In genomic region chr6:34354354-34355348, GRCm38 (mm10) we compare ENCODE assay signal across 9 mouse cellular contexts. TPM values are rescaled to one million over a fixed set of nuclear protein-coding genes. Genes with fewer than 3 reads are reported as not detected.
A peak's percentile ranks its signal among the peaks of the same experiment; 100 is the strongest.
DNase-seq lines count a peak whose midpoint lies in the region; ATAC-seq and TF ChIP-seq lines count a peak whose summit lies in the region.
"Had no signal": no experiment of that assay in that cellular context is flagged by ENCODE, and none has a peak within 500 bp of the region (broad histone marks: within the 10 kb centered on the region; RNA-seq: fewer than 3 reads in every experiment).

No protein-coding gene starts in this region.

- H3K4me1 ChIP-seq in kidney, embryonic 16.5 days (ENCODE audit: insufficient read depth, low read length): peaks cover 4% of the 10 kb centered on the region
- peaks cover 13% of the 10 kb centered on the region for H3K4me1 ChIP-seq in embryonic facial prominence, embryonic 15.5 days
- 0 out of 2 replicates have a peak, but pooled peaks cover 7% of the 10 kb centered on the region for H3K4me1 ChIP-seq in hindbrain, embryonic 14.5 days (replicated peaks; ENCODE audit: control insufficient read depth, insufficient read depth, low read length)

- H3K79me2 ChIP-seq in myocyte (ENCODE audit: control insufficient read depth, insufficient read depth): no peaks in the 10 kb centered on the region

- no peak for TF ChIP-seq POLR2A in myocyte (IDR thresholded peaks at IDR 0.05; ENCODE audit: insufficient read length, low read depth)

- no peaks in the 10 kb centered on the region for H3K27me3 ChIP-seq in kidney, embryonic 16.5 days (ENCODE audit: insufficient read depth, low read length)
- no peaks in the 10 kb centered on the region for H3K27me3 ChIP-seq in embryonic facial prominence, embryonic 15.5 days
- H3K27me3 ChIP-seq in hindbrain, embryonic 14.5 days (ENCODE audit: control insufficient read depth, insufficient read depth, low read length): no peaks in the 10 kb centered on the region
- no peaks in the 10 kb centered on the region for H3K27me3 ChIP-seq in myocyte (ENCODE audit: control insufficient read depth, insufficient read depth, insufficient read length)

- no peak overlapping the region for H3ac ChIP-seq in myocyte (ENCODE audit: control insufficient read depth, insufficient read length)

- H3K9ac ChIP-seq in kidney, embryonic 16.5 days (replicated peaks; ENCODE audit: low read length): no peak overlapping the region
- H3K9ac ChIP-seq in embryonic facial prominence, embryonic 15.5 days: no peak overlapping the region
- H3K9ac ChIP-seq in hindbrain, embryonic 14.5 days: no peak overlapping the region

- WGBS in kidney, embryonic 16.5 days: 70% methylated on average over 8 of the region's 8 CpGs
- 71% methylated on average over 8 of the region's 8 CpGs for WGBS in embryonic facial prominence, embryonic 15.5 days
- 80% methylated on average over 8 of the region's 8 CpGs for WGBS in hindbrain, embryonic 14.5 days

- H3K9me3 ChIP-seq in kidney, embryonic 16.5 days (ENCODE audit: low read length): no peaks in the 10 kb centered on the region
- H3K9me3 ChIP-seq in embryonic facial prominence, embryonic 15.5 days (replicated peaks): no peaks in the 10 kb centered on the region
- H3K9me3 ChIP-seq in hindbrain, embryonic 14.5 days (ENCODE audit: control insufficient read depth, low read length): no peaks in the 10 kb centered on the region

- DNase-seq in kidney, adult 18-20 months: no peak
- DNase-seq in hindbrain, embryonic 14.5 days (ENCODE audit: low spot score): no peak
- DNase-seq in spleen, postnatal 14 days (ENCODE audit: low spot score in 2 of 2): no peak

- peak overlapping the region; percentile 65 for H3K4me2 ChIP-seq in kidney, embryonic 16.5 days (replicated peaks; ENCODE audit: low read depth, low read length)
- H3K4me2 ChIP-seq in embryonic facial prominence, embryonic 15.5 days (replicated peaks): peak overlapping the region; percentile 49
- H3K4me2 ChIP-seq in hindbrain, embryonic 14.5 days (replicated peaks): peak overlapping the region; percentile 42
- peak overlapping the region; percentile 98 for H3K4me2 ChIP-seq in myocyte (ENCODE audit: low read depth)

- no peaks in the 10 kb centered on the region for H3K36me3 ChIP-seq in kidney, embryonic 16.5 days (ENCODE audit: insufficient read depth, low read length)
- H3K36me3 ChIP-seq in embryonic facial prominence, embryonic 15.5 days: no peaks in the 10 kb centered on the region
- no peaks in the 10 kb centered on the region for H3K36me3 ChIP-seq in hindbrain, embryonic 14.5 days (replicated peaks; ENCODE audit: control insufficient read depth, insufficient read depth)
- H3K36me3 ChIP-seq in myocyte (ENCODE audit: control insufficient read depth, insufficient read depth): peaks cover 24% of the 10 kb centered on the region

- 0 out of 2 replicates have a peak, but pooled peaks have one; percentile 46 for ATAC-seq in kidney, embryonic 16.5 days (ENCODE audit: low FRiP score, low TSS enrichment)
- no peak for ATAC-seq in embryonic facial prominence, embryonic 15.5 days (ENCODE audit: insufficient number of reproducible peaks, low FRiP score, low TSS enrichment, low read depth)
- no peak for ATAC-seq in hindbrain, embryonic 14.5 days (ENCODE audit: low FRiP score)
- no peak for ATAC-seq in CD4-positive, CD25-positive, alpha-beta regulatory T cell, adult 4 months
- ATAC-seq in megakaryocyte-erythroid progenitor cell, adult 5-6 weeks (replicated peaks; ENCODE audit: low FRiP score, low TSS enrichment, poor library complexity, severe bottlenecking): no peak

- peak overlapping the region; percentile 39; the same call in 1 of the 2 replicates for H3K4me3 ChIP-seq in kidney, embryonic 16.5 days (ENCODE audit: low read length)
- H3K4me3 ChIP-seq in embryonic facial prominence, embryonic 15.5 days (replicated peaks): peak overlapping the region; percentile 31
- H3K4me3 ChIP-seq in hindbrain, embryonic 14.5 days (replicated peaks; ENCODE audit: low read length): no peak overlapping the region
- H3K4me3 ChIP-seq in myocyte: peak overlapping the region; percentile 32

- no peak overlapping the region for H3K27ac ChIP-seq in kidney, embryonic 16.5 days (ENCODE audit: low read length)
- H3K27ac ChIP-seq in embryonic facial prominence, embryonic 15.5 days (replicated peaks): 0 out of 2 replicates have a peak overlapping the region, but pooled peaks have one; percentile 58
- no peak overlapping the region for H3K27ac ChIP-seq in hindbrain, embryonic 14.5 days

TF ChIP-seq in myocyte, 11 proteins besides CTCF, POLR2A, EP300 and RAD21:
- TF ChIP-seq MYOG (IDR thresholded peaks at IDR 0.05; ENCODE audit: control insufficient read depth in 1 of 3, insufficient read depth in 1 of 3, insufficient read length in 2 of 3, low read depth in 2 of 3) (no peak), E2F4 (IDR thresholded peaks at IDR 0.05; ENCODE audit: insufficient read depth) (no peak), SRF (IDR thresholded peaks at IDR 0.05; ENCODE audit: control insufficient read depth, insufficient read length, low read depth) (no peak), TCF3 (IDR thresholded peaks at IDR 0.05; ENCODE audit: insufficient read length, low read depth) (no peak), USF1 (IDR thresholded peaks at IDR 0.05; ENCODE audit: low read depth) (no peak), POLR2AphosphoS2 (IDR thresholded peaks at IDR 0.05; ENCODE audit: insufficient read length, low read depth) (no peak), REST (IDR thresholded peaks at IDR 0.05; ENCODE audit: insufficient read depth, insufficient read length) (no peak), CEBPB (IDR thresholded peaks at IDR 0.05; ENCODE audit: insufficient read depth, poor library complexity, severe bottlenecking) (no peak), MYOD1 (IDR thresholded peaks at IDR 0.05; ENCODE audit: control insufficient read depth in 1 of 3, insufficient read length in 2 of 3, low read depth in 2 of 3) (no peak), TCF12 (IDR thresholded peaks at IDR 0.05; ENCODE audit: insufficient read depth, poor library complexity, severe bottlenecking) (no peak), MAX (IDR thresholded peaks at IDR 0.05; ENCODE audit: low read depth) (no peak)

RNA-seq across cellular contexts. Expression of gene Akr1b8, which starts 0.7 kb away (rescaled TPM):
- polyA plus RNA-seq in kidney, embryonic 16.5 days (2015; fragmentation: Nextera tagmentation; extraction: Ambion mirVana): 12.6 and 12.7 TPM in 2 replicates
- 9.0 and 10.3 TPM in 2 replicates for polyA plus RNA-seq in embryonic facial prominence, embryonic 15.5 days (2015; fragmentation: Nextera tagmentation; extraction: Ambion mirVana)
- 4.2 and 6.4 TPM in 2 replicates for polyA plus RNA-seq in hindbrain, embryonic 14.5 days (2014; fragmentation: Nextera tagmentation; extraction: Ambion mirVana)
- polyA plus RNA-seq in myocyte (2012; fragmentation: generic; extraction: Trizol): 167 TPM
- polyA plus RNA-seq in CD4-positive, CD25-positive, alpha-beta regulatory T cell, adult 4 months (2017; shearing (Covaris generic)): not detected
- not detected in 2 replicates for total RNA-seq in megakaryocyte-erythroid progenitor cell, adult 5-6 weeks (2014; fragmentation: Nextera tagmentation)
- not detected in 2 replicates for total RNA-seq in megakaryocyte-erythroid progenitor cell, adult 5-6 weeks (2017)

RNA-seq across cellular contexts. Expression of gene Akr1b10, which starts 29.4 kb away (rescaled TPM):
- polyA plus RNA-seq in kidney, embryonic 16.5 days (2015; fragmentation: Nextera tagmentation; extraction: Ambion mirVana): 32.5 and 35.8 TPM in 2 replicates
- polyA plus RNA-seq in embryonic facial prominence, embryonic 15.5 days (2015; fragmentation: Nextera tagmentation; extraction: Ambion mirVana): 15.1 and 18.1 TPM in 2 replicates
- polyA plus RNA-seq in hindbrain, embryonic 14.5 days (2014; fragmentation: Nextera tagmentation; extraction: Ambion mirVana): 10.4 and 13.2 TPM in 2 replicates
- 38.2 TPM for polyA plus RNA-seq in myocyte (2012; fragmentation: generic; extraction: Trizol)
- polyA plus RNA-seq in CD4-positive, CD25-positive, alpha-beta regulatory T cell, adult 4 months (2017; shearing (Covaris generic)): 10 to 100 TPM; 56.4 to 60.5 TPM
- 18.6 and 22.5 TPM in 2 replicates for total RNA-seq in megakaryocyte-erythroid progenitor cell, adult 5-6 weeks (2014; fragmentation: Nextera tagmentation)
- 10.5 and 16.5 TPM in 2 replicates for total RNA-seq in megakaryocyte-erythroid progenitor cell, adult 5-6 weeks (2017)

RNA-seq across cellular contexts. Expression of gene Akr1b3, which starts 37.4 kb away (rescaled TPM):
- 195 and 200 TPM in 2 replicates for polyA plus RNA-seq in kidney, embryonic 16.5 days (2015; fragmentation: Nextera tagmentation; extraction: Ambion mirVana)
- 147 and 156 TPM in 2 replicates for polyA plus RNA-seq in embryonic facial prominence, embryonic 15.5 days (2015; fragmentation: Nextera tagmentation; extraction: Ambion mirVana)
- 119 and 131 TPM in 2 replicates for polyA plus RNA-seq in hindbrain, embryonic 14.5 days (2014; fragmentation: Nextera tagmentation; extraction: Ambion mirVana)
- 493 TPM for polyA plus RNA-seq in myocyte (2012; fragmentation: generic; extraction: Trizol)
- polyA plus RNA-seq in CD4-positive, CD25-positive, alpha-beta regulatory T cell, adult 4 months (2017; shearing (Covaris generic)): 100 to 1,000 TPM; 382 to 479 TPM
- 136 and 183 TPM in 2 replicates for total RNA-seq in megakaryocyte-erythroid progenitor cell, adult 5-6 weeks (2014; fragmentation: Nextera tagmentation)
- 72.9 and 78.5 TPM in 2 replicates for total RNA-seq in megakaryocyte-erythroid progenitor cell, adult 5-6 weeks (2017)

RNA-seq across cellular contexts. Expression of gene Akr1b7, which starts 57.5 kb away (rescaled TPM):
- polyA plus RNA-seq in kidney, embryonic 16.5 days (2015; fragmentation: Nextera tagmentation; extraction: Ambion mirVana): 87.6 and 135 TPM in 2 replicates
- polyA plus RNA-seq in embryonic facial prominence, embryonic 15.5 days (2015; fragmentation: Nextera tagmentation; extraction: Ambion mirVana): not detected in 2 replicates
- 0.16 TPM in 1 of 2 replicates, not detected in the other for polyA plus RNA-seq in hindbrain, embryonic 14.5 days (2014; fragmentation: Nextera tagmentation; extraction: Ambion mirVana)
- 19.4 TPM for polyA plus RNA-seq in myocyte (2012; fragmentation: generic; extraction: Trizol)
- under 1 TPM in 1 of 2 experiments, not detected in 1; 0.49 TPM for polyA plus RNA-seq in CD4-positive, CD25-positive, alpha-beta regulatory T cell, adult 4 months (2017; shearing (Covaris generic))
- not detected in 2 replicates for total RNA-seq in megakaryocyte-erythroid progenitor cell, adult 5-6 weeks (2014; fragmentation: Nextera tagmentation)
- not detected in 2 replicates for total RNA-seq in megakaryocyte-erythroid progenitor cell, adult 5-6 weeks (2017)
- total RNA-seq: left cerebral cortex, adult 18-20 months had no signal

Comparison
In these comparisons a context has a peak if more than half of its experiments do, and no peak if none do; other contexts are left out.
1. H3K4me2 ChIP-seq: peak in every context shown above with its lines; median percentile 98 in myocyte; 65 in kidney, embryonic 16.5 days; 49 in embryonic facial prominence, embryonic 15.5 days; 42 in hindbrain, embryonic 14.5 days.
2. RNA of gene Akr1b8, which starts 0.7 kb away (polyA plus RNA-seq): 167 TPM in myocyte (single experiment); 12.6 to 12.7 TPM in kidney, embryonic 16.5 days, 9.0 to 10.3 TPM in embryonic facial prominence, embryonic 15.5 days, 4.2 to 6.4 TPM in hindbrain, embryonic 14.5 days and not detected in CD4-positive, CD25-positive, alpha-beta regulatory T cell, adult 4 months; every median in the first group is over 10 times any median in the second.